Mouse (Mus musculus): ENCODE data around the gene Fads6.

The Fads6 gene

DNA sequence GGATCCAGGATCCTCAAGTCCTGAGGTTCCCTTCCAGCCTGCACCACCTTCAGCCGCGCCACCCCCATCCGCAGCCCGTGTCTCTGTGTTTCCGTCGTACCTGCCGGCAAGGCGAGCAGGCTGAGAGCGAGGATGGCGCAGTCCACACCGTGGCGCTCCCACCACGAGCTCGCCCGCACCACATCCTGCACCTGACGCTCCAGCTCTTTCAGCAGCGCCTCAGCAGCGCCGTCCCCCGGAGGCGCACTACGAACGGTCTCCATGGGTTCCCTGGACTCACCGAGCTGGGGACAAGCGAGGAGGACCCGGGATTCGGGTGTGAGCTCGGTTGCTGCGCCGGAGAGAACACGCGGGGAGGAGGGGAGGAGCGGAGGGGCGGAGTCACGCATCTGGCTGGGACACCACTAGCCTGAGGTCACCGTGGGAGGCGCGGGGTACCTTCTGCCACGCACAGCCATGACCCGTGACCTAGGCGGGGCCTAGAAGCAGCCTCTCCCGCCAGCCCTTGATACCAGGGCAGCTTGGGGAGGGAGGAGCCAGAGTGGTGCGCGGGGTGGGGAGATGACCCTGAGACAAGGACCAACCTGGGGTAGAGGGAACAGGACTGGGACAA, at the start of gene Fads6:
TSS of gene Fads6 (minus strand) at position 450 of the 613 bp plus-strand sequence.
- peak; percentile 84 to 85 for DNase-seq

DNA sequence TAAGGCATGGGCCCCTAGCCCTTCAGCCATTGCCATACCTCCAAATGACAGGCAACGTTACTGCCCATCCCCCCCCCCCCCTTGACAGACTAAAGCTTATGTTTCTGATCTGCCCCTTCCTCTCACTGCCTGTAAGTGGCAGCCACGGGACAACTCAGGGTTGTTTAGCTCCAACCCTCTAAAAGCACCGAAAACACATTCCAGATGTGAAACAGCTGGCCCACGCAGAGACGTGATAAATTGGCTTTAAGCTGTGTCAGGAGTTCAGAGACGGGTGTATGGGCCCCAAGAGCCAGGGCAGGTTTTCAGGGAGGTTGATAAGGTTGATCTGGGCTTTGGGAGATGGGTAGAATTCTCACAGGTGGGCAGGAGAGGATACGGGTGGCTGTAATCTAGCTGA, 48.1 kb upstream of the Fads6 start:
- DNase-seq, result no peak

DNA sequence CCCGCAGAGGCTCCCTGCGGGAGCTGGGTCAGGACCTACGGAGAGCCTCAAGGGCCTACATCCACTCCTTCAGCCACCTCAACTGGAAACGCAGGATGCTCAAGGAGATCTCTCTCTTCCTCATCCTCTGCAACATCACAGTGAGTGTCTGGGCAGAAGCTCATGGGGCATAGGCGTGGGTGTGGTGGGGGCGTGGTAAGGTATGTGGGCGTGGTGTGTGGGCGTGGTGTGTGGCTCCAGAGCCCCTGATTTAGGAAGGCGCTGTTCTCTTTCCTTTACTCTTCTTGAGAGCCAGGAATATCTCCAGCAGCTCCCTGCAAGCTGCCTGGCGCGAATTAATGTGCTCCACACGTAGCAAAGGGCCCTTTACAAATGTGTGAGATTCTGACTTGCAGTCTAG, 47.5 kb upstream of the Fads6 start:
- no peak for DNase-seq

DNA sequence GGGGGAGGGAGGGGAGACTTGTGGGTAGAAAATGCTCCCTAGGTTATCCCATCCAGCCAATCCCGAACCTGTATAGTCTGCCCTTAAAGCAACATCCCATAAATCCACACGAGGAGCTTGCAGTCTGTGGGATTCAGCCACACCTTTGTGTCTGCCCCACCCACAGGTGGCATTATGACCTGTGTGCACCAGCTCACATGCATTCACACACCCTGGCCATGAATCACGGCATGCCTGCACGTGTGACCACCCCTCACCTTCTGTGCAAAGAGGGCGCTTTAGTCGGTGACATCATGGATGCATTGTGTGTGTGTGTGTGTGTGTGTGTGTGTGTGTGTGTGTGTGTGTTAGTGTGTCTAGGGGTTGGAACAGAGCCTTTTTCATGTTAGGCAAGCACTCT, 44.4 kb upstream of the Fads6 start:
- no peak for DNase-seq

DNA sequence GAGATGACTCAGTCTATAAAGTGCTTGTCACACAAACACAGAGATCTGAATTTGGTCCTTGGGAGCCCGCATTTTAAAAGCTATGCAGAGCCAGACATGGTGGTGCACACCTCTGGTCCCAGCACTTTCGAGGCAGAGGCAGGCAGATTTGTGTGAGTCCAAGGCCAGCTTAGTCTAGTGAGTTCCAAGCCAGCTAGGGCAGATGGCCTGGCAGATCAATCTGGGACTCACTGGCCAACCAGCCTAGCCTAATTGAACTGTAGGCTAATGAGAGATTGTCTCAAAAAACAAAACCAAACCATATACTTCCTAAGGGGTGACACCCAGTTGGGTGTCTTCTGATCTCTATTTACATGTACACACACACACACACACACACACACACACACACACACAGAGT, 43.8 kb upstream of the Fads6 start:
- peak; percentile 69 to 75 for DNase-seq

DNA sequence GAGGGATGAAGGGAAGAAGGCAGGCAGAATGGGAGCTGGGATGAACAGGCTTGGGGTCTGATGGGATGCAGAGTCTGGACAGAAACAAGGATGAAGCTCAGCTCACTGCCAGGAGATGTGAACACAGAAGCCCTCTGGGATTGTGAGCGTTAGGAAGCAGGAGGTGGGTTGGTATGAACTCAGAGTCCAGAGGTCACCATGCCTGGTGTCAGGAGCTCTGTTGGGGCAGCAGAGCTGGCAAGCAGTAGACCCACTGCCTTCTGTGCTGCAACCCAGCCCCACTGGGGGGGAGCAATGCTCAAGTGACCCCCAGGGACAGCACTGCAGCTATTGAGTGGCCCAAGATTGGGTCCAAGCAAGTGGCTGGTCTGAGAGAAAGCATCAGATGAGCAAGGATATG, 40.4 kb upstream of the Fads6 start:
- DNase-seq, result no peak

DNA sequence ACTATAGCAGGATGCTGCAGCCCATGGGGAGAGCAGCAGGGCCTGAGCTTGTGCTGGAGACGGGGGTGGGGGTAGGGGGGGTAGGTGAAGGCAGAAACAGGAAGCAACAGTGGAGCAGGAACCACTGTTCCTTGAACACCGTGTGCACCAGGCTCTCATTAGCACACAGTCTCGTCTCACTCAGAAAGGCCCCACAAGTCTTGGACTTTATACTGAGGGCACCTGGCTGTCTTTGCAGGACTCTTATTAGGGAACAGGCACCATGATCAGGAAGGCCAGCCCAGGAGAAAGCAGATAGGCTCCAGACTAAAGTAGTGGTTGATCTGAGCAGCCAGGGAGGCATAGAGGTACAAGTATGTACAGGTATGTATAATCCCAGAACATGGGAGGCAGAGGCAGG, 39.9 kb upstream of the Fads6 start:
- DNase-seq, result no peak

DNA sequence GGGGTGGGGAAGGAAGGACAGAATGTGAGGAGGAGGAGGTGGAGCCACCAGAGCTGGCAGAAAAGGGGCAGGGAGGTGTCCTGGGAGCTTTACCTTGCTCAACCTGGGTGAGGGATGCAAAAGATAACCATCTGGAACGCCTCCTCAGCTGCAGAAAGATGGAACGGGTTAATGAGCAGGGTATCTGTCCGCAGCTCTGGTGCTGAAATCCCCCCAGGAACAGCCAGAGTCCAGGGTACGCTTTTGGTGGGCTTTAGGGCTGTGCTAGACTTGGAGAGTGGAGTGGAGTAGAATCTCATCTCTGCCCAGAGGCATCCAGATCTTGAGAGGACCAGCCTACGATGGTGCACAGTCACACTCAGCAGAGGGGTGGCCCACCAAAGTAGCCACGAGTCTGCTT, 38.7 kb upstream of the Fads6 start:
- no peak for DNase-seq

DNA sequence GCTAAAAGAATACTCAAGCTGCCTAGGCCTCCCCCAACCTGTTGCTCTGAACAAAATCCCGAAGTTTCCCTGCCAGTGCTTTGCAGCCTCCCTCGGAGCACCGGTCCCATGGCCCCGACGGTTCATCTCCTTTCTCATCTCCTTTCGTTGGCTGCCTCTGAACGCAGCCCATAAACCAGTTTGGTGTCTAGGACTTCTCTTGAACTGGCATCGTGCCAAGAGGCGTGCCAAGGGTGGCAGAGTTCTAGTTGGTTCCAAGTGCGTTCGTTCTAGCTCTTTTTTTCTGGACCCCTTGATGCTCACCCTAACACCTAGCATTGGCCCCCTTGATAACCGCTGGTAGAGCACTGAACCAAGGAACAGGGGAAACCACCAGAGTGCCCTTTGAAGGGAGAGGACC, 37.8 kb upstream of the Fads6 start:
- peak; percentile 63 to 67 for DNase-seq

DNA sequence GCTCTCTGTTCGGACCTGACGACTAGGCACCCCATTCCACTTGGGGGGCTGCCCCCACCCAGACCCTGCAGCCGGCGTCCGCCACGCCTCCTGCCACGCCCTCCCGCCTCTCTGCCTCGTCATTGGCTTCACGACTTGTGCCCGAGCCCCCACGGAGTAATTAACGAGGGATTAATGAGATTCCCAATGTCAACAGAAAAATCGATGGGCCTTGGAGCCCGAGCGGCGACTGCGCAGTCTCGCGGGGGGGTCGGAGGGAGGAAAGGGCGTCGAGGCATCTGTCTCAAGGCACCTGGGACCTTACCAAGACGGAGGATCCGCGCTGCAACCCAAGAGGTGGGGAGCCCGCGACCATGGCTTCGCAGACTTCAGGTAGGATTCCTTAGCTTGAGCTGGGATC, 37.1 kb upstream of the Fads6 start, which contains the start of gene Otop3:
TSS of gene Otop3 (plus strand) at position 201 of the 400 bp plus-strand sequence.
- DNase-seq, result peak in 1 of 2 experiments; percentile 32

DNA sequence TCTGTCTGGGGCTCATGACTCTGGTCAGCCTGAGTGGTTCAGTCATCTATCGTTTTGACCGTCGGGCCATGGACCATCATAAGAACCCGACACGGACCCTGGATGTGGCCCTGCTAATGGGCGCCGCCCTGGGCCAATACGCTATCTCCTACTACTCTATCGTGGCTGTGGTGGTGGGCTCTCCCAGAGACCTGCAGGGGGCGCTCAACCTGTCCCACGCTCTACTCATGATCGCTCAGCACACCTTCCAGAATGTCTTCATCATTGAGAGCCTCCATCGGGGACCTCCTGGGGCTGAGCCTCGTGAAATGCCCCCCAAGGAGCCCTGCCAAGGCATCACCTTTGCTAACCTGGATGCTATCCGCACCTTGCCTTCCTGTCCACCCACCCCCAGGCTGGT, 31.9 kb upstream of the Fads6 start:
- no peak for DNase-seq

DNA sequence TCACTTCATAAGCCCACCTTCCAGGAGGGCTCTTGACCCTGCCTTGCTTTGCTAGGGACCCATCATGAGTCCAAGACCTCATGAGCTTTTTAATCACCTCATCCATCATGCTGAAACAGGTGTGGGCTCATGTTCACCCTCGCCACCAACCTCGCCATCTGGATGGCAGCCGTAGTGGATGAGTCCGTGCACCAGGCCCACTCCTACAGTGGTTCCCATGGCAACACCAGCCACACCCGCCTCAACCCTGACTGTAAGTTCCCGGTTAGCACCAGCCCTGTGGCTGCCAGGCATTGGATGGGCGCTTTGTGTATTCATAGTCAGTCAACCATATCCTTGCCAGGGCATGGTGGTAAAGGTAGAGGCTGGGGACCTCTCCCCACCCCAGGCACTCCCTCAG, 29.3 kb upstream of the Fads6 start:
- DNase-seq, result no peak

DNA sequence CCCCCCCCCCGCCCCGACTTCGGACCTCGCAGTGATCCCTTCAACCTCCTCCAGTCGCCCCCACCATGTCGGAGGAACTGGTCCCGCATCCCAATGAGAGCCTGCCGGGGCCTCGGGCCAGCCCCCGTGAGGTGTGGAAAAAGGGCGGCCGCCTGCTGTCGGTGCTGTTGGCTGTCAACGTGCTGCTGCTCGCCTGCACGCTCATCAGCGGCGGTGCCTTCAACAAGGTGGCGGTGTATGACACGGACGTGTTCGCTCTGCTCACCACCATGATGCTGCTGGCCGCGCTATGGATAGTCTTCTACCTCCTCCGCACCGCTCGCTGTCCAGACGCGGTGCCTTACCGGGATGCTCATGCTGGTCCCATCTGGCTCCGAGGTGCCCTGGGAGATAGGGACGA, 25.9 kb upstream of the Fads6 start:
- DNase-seq, result peak in 1 of 2 experiments; percentile 39

DNA sequence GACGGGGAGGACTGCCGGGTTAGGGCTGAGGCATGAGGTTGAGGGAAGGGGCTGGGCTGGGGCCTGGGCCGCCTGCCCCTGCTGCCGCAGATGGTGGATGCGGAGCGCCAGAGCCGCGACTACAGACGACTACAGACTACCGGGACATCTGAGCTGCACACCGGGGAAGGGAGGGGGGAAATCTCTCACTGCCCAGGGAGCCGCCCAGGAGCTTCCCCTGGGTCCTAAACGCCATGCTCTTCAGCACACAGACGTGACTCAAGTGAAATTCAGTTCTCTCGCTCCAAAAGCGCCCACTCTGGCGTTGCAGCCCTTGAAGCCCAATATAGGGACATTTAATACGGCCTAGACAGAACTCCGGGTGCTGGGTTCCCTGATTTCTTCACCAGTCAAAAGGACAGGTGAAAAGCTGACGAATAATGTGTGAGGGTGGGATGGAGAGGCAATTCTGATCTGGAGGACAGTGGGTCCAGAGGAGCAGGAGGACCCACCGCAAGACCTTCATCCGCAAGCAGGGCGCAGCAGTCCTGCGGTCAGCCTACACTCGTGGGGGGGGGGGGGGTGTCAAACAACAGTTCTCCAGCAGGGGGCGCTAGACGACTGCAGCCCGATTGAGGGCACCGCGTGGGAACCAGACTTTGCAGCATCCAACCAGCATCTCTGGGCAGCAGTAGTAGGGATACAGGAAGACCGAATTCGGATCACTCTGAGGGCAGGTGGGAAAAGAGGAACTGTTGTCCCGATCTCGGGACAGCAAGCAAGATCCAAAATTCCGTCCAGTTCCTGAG, 24.6 kb upstream of the Fads6 start, which contains the start of gene Ush1g:
TSS of gene Ush1g (minus strand) at position 136 of the 788 bp plus-strand sequence.
- DNase-seq, result peak; percentile 84 to 88

DNA sequence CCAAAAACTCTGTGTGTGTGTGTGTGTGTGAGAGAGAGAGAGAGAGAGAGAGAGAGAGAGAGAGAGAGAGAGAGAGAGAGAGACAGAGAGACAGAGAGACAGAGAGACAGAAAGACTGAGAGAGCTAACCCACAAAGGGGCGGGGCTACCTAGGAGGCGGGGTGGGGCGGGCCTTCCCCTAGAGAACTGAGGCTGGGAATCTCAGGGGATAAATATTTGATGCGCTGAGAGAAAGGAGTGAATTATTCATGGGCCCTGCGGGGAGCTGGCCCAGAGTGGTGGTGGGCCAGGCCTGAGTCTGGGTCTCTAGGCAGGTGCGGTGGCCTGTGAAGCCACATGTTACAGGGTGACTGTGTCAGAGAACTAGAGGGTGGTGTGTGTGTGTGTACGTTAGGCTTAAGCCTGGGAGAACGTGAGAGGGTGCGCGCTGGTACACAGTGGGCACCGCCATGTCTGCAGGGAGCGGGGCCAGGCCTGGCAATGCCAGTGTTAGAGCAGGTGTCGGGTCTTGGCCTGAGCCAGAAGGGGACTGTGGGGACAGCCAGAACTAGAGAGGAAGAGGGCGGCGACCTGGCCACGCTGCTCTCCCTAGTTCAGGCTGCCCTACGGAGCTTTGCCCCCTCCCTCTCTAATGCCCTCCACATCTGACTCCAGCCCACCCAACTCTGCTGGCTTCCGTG, 22.4 kb upstream of the Fads6 start:
- DNase-seq, result peak; percentile 79 to 87

DNA sequence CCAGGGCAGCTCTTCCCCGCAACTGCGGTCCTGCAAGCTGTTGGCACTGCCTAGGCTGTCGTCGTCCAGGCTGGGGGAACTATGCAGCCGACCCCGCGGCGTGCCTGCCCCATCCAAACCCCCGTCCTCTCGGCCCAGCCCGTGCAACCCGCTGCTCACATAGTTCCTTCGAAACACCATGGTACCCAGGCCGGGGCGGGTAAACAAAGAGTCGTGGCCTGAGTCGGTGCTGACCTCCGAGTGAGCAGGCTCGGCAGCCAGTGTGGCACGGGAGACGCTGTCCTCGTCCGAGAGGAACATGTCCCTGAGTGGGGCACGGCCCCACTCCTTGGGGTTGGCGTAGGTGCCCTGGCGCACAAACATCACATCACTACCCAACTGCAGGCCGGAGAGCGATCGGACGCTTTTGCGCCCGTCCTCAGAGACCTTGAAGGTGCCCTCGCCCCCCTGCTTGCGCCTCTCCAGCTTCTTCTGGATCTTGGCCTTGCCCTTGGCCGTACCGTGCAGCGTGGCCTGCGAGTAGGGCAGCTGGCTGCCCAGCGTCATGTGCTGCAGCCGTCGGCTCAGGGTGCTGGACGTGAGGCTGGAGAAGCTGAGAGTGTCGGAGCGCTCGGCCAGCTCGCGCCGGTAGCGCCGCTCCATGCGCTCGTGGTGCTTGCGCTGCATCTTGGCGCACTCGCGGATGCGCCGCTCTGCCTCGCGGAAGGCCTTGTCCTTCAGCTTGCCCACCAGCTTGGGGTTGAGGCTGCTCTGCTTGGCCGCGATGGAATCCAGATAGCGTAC, 21.0 kb upstream of the Fads6 start:
- DNase-seq, result peak in 1 of 2 experiments; percentile 50

DNA sequence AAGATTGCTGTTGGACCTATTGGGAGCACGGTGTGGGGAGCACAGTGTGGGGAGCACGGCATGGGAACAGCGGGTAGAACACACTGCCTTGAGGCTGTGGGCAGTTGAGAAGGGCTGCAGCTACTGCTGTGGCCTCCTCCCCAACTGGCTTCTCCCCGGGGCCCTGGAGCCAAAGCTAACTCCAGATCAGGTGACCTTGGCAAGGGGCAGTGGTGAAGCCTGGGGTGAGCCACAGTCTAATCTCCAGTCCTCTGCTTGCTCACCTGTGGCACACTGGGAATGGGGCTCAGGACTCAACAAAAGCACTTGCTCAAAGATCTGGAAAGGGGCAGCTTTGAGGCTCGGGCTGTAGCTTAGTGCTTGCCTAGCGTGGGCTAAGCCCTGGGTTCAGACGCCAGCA, 19.7 kb upstream of the Fads6 start:
- DNase-seq, result no peak

DNA sequence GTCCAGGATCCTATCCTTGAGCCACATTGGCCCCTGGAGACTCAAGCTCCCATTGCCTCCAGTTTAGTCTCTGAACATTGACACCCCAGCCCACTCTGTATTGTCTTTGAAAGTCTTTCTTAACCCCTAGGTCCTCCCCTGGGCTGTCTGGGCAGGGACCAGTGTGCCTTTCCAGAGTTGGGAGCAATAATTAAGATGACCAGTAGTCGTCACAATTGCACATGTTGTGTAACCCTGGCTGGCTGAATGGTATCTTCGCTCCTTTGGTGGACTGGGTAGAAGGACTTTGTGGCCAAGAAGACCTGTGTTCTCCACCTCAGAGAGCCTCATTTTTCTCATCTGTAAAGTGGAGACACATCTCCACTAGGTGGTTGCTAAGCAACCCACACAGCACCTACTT, 16.8 kb upstream of the Fads6 start:
- peak; percentile 38 to 58 for DNase-seq

DNA sequence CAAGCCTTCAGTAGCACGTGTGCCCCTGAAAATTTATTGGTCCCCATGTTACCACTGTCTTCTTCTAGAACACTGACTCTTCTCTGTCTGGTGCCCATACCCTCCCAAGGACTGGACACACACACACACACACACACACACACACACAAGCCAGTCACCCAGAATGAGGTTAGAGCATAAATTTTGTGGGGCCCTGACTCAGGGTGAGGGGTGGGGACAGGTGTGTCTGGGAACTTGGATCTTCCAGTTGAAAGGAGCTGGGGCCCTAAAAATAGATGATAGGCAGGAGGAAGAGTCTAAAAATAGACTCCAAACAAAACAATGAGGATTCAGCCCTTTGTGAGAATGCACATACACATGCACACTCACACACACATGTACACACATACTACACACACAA, 11.3 kb upstream of the Fads6 start:
- no peak for DNase-seq

DNA sequence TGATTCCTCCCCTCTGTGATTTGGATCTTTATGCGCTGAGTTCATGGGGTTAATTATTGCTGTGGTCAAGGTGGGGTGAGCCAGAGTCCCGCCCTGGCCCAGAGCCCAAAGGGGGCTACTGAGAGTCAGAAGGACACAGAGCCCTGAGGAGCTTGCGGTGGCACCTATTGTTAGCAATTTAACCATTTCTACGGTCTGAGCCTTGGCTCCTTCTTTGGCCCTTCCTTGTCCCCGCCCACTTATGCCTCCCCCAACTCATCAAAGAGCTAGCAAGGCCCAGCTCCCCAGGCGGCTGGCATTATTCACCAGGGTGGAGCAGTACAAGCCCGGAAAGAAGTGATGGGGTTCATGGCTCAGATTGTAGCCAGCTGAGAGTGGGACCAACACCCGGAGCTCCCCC, 9.4 kb upstream of the Fads6 start, which contains the start of gene Otop2:
TSS of gene Otop2 (plus strand) at position 301 of the 400 bp plus-strand sequence.
- DNase-seq, result no peak

DNA sequence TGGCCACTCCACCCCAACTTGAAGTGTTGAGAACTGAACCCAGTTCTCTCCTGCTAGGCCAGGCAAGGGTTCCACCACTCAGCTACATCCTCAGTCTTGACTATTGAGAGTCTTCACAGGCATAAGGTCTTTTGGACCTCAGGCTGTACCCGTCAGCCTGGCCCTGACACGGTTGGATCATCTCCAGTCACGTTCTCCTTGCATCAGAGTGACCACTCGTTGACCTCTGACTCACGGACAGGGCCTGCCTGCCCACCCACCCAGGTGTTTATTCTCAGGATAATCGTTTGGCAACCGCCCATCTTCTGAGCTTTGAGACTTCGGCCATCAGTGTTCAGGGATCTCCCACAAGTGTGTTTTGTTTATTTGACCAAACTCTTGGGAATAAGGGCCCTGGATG, 5.7 kb upstream of the Fads6 start:
- no peak for DNase-seq

DNA sequence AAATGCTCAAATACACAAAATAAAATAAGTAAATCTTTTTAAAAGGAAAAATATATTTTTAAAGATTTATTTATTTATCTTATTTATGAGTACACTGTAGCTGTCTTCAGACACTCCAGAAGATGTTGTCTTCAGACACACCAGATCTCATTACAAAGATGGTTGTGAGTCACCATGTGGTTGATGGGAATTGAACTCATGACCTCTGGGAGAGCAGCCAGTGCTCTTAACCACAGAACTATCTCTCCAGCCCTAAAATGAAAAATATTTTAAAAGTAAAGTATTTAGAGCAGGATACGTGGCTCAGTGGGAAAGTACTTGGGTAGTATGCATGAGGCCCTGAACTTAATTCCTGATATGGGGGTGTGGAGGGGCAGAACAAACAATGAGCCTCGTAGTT, 3.9 kb upstream of the Fads6 start:
- no peak for DNase-seq

DNA sequence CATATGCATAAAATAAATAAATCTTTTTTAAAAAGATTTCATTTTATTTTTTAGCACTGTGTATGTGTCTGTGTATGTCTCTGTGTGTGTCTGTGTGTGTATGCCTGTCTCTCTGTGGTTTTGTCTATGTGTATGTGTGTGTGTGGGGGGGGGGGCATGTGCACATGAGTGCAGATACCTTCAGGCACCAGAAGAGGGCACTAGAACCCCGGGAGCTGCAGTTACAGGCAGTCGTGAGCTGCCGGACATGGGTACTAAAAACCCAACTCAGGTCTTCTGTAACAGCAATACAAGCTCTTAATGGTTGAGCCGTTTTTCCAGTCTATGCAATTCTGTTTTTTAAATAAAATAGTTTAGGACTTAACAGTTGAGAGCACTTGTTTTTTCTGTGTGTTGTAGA, 3.3 kb upstream of the Fads6 start:
- DNase-seq, result no peak

Measured in cerebellum, postnatal 10 days (tissue).